Mouse (Mus musculus) testis, adult 2 months (tissue): Measurements from ENCODE around the gene Gm4737.

Source experiments
- CTCF ChIP-seq: fragments of 200-500 bp; IDR thresholded peaks from 2 replicates; pipeline ENCODE4 v1.5.1; 2012; ENCODE audit warnings: low read depth, mild to moderate bottlenecking, inconsistent platforms, low read length, moderate library complexity; ENCODE audit not compliant: control insufficient read depth, insufficient read depth, insufficient replicate concordance
- POLR2A ChIP-seq: fragments of 200-500 bp; IDR thresholded peaks from 2 replicates; pipeline ENCODE4 v1.6.1; 2012; ENCODE audit warnings: low read depth, mild to moderate bottlenecking, inconsistent platforms, low read length, moderate library complexity; ENCODE audit not compliant: control insufficient read depth

DNA sequence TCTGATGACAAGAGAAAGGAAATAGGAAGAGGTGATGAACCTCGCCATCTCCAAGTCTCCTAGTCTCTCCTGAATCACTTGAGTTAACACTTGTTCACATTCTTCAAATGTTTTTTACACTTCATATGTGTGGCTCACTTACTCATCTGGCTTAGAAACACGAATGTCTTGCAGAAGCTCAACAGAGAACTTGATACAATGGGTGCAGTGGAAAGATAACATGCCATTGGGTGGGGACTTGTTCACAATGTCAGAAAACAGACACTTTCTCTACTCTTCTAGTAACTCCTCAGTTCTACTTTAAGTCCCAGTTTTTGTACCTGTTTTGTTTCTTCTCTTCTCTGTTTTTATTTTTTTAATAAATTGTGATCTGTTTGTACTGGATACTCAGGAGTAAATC lies 40.1 kb downstream of the Gm4737 start:
- TF ChIP-seq CTCF (no peak), POLR2A (no peak)
